Mouse (Mus musculus) WW6 (cell line): ENCODE measurements around the gene Senp6.

ENCODE experiments used
- DNase-seq: peaks from one replicate; pipeline ENCODE4 v3.0.0-alpha.2; 2013; ENCODE audit warnings: low read depth, low spot score

Gene Senp6

GRCm38 (mm10) chr9:80171241-80171640 lies 104.5 kb downstream of the Senp6 start:
- DNase-seq: no peak

- no peak for DNase-seq
Measured at GRCm38 (mm10) chr9:80172396-80173222, 105.9 kb downstream of the Senp6 start.

DNA sequence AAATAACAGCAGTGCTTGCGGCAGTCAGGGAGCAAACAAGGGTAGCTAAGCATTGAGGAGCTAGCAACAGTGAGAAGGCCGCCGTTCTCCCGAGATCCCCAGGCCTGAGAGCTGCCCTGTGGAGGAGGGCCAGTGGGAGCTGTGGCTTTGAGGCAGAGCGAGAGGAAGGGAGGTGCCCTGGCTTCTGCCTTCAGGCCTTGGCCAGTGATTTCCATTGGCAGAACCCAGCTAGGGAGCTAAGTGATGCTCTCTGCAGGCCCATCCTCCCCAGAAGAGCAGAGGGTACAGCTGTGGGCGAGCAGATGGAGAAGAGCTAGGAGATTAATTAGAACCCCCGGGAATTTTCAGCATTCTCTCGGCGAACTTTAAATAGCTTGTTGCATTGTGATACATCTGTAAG lies 106.9 kb downstream of the Senp6 start:
- no peak for DNase-seq

GRCm38 (mm10) chr9:80176696-80177478 lies 110.2 kb downstream of the Senp6 start:
- no peak for DNase-seq

DNA sequence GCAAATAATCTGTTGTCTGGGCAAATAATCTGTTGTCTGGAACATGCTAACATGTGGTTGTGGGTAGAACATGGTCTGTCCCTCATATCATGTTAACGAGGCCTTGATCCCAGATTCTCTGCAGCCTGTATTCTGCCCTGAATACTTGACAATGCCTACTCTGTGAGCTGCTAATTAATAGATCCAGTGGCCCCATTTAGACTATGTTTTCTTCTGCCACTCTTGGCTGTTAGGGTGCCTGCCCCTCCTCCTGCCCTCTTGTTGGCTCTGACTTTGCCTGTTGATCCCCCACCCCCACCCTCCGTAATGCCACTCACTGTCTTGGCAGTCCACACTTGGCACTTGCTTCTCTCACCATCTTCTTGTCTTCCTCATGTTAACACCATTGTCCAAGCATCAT lies 112.0 kb downstream of the Senp6 start:
- DNase-seq: no peak

DNA sequence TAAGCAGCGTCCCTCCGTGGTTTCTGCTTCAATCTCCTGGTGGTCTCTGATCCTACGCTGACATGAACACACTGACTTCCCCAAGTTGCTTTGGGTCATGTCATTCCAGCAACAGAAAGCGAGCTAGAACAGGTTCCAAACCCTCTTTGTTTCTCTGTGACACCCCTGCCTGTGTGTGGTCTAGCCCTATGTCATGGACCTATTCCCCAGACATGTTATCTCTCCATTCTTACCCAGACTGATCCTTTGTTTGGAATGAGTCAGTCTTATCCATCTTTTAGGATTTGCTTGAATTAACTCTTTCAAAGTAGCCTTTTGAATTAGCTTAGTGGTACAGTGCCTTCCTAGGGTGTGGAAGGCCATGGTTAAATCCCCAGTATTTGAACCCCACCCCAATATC lies 113.0 kb downstream of the Senp6 start:
- DNase-seq: no peak

GRCm38 (mm10) chr9:80180771-80181170 lies 114.1 kb downstream of the Senp6 start:
- no peak for DNase-seq

DNA sequence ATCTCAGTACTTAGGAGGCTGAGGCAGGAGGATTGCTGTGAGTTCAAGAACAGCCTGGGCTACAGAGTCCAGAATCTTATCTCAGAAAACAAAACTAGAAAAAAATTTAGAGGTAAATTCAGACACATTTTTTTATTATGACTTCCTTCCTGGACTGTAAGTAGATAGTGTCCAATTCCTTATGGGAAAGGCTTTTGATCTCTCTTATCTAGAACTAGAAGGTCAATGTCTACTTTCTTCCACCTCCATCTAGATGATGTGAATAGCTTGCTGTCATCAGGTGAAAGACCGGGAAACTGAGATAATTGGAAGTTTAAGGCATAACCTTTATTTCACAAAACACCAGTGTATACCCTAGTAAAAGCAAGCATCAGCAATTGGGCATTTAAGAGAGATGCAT lies 115.0 kb downstream of the Senp6 start:
- no peak for DNase-seq

- DNase-seq: no peak
Measured at GRCm38 (mm10) chr9:80184138-80184537, 117.4 kb downstream of the Senp6 start.

GRCm38 (mm10) chr9:80185737-80186136 lies 119.0 kb downstream of the Senp6 start:
- no peak for DNase-seq

DNA sequence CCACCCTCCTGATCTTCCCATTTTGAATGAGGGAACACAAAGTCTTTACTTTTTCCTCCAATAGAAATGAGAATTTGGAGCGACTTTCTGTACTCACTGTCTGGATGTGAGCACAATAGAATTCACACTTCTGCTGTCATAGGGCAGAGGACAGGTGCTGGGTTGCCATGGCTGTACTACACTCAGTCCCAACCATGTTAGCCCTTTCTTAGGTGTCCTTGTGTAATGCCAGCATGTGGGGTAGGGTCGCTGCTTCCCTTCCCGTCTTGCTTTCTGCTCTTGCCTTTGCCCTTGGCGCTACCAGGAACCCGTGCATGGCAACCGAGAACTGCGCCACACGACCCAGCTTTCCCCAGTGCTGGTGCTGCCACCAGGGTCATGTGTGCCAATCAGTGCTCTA lies 120.0 kb downstream of the Senp6 start:
- no peak for DNase-seq

GRCm38 (mm10) chr9:80188324-80188893 lies 121.7 kb downstream of the Senp6 start:
- no peak for DNase-seq

DNA sequence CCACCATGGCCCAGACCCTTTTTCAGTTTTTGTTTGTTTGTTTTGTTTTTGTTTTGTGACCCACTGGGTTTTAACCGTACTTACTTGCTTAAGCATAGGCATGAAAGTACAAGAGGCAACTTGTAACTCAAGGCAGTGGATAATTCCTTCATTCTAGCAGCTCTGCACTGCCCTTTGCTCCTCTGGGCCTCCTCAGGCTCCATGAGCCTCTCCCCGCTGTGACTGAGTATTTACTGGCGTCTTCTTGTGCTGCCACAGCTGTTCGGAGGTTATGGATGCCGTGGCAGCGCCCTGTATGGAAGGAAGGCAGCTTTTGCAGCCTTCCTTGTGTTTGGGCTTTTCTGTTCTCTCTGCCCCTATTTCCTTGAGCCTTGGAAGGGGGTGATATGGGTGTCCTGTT lies 124.5 kb downstream of the Senp6 start:
- DNase-seq: no peak

DNA sequence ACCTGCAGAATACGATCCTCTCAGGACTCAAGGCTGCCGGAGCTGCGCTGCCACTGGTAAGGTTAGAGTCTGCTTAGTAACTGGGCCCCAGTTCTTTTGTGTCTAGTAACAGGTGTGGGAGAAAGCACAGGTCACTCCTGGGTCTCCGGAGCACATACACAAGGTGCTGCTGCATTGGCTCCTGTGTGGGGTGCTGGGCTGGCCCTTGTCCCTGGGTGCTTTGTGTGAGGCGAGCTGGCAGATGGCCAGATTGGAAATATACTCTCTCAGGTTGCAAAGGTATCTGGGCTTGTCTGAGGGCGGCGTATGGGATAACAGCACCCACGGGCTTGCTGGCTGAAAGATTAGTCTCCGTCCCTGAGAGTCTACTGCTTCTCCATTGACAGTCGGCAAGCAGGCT lies 125.6 kb downstream of the Senp6 start:
- no peak for DNase-seq

- no peak for DNase-seq
Measured at GRCm38 (mm10) chr9:80194446-80194845, 127.7 kb downstream of the Senp6 start.
